Mouse (Mus musculus): ENCODE data around the gene Slc16a3. TPM values are rescaled to one million over a fixed set of nuclear protein-coding genes. Genes with fewer than 3 reads are reported as not detected.

Gene Slc16a3
- polyA plus RNA-seq, 1 experiment from 2014 or later: 11.7 TPM

- 93% methylated on average over 13 of the region's 13 CpGs for WGBS
- Histone ChIP-seq H3K9me3 (no peaks in the 10 kb centered on the region), H3K27me3 (no peaks in the 10 kb centered on the region), H3K4me1 (replicated peaks) (peaks cover 12% of the 10 kb centered on the region), H3K4me2 (no peak overlapping the region), H3K27ac (no peak overlapping the region), H3K36me3 (peaks cover 84% of the 10 kb centered on the region), H3K4me3 (no peak overlapping the region), H3K9ac (no peak overlapping the region)
- no peak for ATAC-seq (ENCODE audit: low FRiP score)
Observed at GRCm38 (mm10) chr11:120962050-120962771, 13.9 kb downstream of the Slc16a3 start.

DNA sequence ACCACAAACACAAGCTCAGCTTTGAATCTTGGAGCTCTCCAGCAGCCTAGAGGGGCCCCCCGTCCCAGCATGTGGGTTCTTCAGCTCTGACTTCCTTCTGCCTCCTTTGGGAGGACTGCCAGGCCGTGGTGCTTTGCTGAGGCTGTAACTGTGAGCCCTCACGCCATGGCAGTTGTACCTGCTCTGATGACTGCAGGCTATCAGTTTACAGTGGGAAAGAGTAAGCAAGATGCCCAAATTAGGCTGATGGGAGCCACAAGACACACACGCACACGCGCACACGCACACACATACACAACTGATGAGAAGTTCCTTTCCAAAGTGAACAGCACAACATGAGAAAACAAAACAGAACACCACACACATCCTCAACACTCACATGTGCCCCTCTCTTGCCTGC is 14.6 kb downstream of the Slc16a3 start:
- Histone ChIP-seq H3K9ac (no peak overlapping the region), H3K27me3 (no peaks in the 10 kb centered on the region), H3K4me3 (no peak overlapping the region), H3K4me2 (no peak overlapping the region), H3K9me3 (no peaks in the 10 kb centered on the region), H3K27ac (no peak overlapping the region), H3K36me3 (peaks cover 84% of the 10 kb centered on the region), H3K4me1 (replicated peaks) (peaks cover 12% of the 10 kb centered on the region)
- 92% methylated on average over 7 of the region's 7 CpGs for WGBS
- no peak for ATAC-seq (ENCODE audit: low FRiP score)

- H3K4me1 ChIP-seq (replicated peaks): peaks cover 12% of the 10 kb centered on the region
- H3K4me2 ChIP-seq: no peak overlapping the region
- H3K9ac ChIP-seq: no peak overlapping the region
- H3K27ac ChIP-seq: no peak overlapping the region; the same call in 1 of the 2 replicates
- H3K9me3 ChIP-seq: no peaks in the 10 kb centered on the region
- WGBS: 77% methylated on average over 10 of the region's 10 CpGs
- no peaks in the 10 kb centered on the region for H3K27me3 ChIP-seq
- H3K36me3 ChIP-seq: peaks cover 91% of the 10 kb centered on the region
- no peak overlapping the region for H3K4me3 ChIP-seq
- ATAC-seq (ENCODE audit: low FRiP score): no peak
Observed at GRCm38 (mm10) chr11:120964195-120965157, 16.2 kb downstream of the Slc16a3 start.

DNA sequence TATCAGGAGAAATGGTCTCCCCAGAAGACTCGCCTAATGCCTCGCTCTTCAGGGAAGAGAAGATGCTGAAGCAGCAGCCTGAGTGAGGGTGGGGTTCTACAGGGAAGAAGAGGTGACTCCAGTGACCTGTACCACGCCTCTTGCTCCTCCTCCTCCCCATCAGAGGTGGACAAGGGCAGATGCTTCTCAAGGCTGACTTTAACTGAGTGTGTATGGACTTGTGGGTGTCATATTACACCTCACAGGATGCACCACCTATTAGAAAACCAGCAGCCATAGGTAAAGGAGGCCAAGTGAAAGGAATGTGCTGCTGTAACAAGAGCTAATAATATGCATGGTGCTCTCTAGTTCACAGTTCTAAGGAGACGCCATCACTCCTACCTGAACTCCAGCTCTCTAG is 17.3 kb downstream of the Slc16a3 start:
- no peak overlapping the region for H3K4me3 ChIP-seq
- no peak overlapping the region for H3K27ac ChIP-seq
- no peaks in the 10 kb centered on the region for H3K9me3 ChIP-seq
- H3K27me3 ChIP-seq: no peaks in the 10 kb centered on the region
- ATAC-seq (ENCODE audit: low FRiP score): no peak
- WGBS: 92% methylated on average over 4 of the region's 4 CpGs
- H3K4me2 ChIP-seq: no peak overlapping the region
- no peak overlapping the region for H3K9ac ChIP-seq
- peaks cover 12% of the 10 kb centered on the region for H3K4me1 ChIP-seq (replicated peaks)
- peaks cover 98% of the 10 kb centered on the region for H3K36me3 ChIP-seq

DNA sequence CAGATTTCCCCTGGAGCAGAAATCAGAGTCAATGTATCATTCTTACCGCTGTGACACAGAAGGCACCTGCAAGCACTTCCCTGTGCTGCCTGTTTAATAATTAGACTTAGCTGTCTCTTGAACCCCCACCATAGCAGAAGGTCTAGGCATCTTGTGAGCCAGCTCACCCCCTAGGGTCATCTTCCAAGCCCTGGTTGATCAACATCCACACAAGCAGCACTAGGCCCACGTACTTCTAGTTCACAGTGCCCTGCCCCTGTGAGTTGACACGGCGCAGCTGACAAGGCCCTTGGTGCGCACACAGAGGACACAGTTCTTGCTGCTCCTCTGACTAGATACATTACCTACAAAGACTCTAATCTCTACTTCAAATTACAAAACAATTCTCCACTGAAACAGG is 21.5 kb downstream of the Slc16a3 start:
- no peak overlapping the region for H3K9ac ChIP-seq
- H3K9me3 ChIP-seq: no peaks in the 10 kb centered on the region
- H3K4me3 ChIP-seq: no peak overlapping the region
- H3K4me1 ChIP-seq (replicated peaks): peaks cover 8% of the 10 kb centered on the region
- 97% methylated on average over 5 of the region's 5 CpGs for WGBS
- ATAC-seq (ENCODE audit: low FRiP score): no peak
- peaks cover 99% of the 10 kb centered on the region for H3K36me3 ChIP-seq
- no peaks in the 10 kb centered on the region for H3K27me3 ChIP-seq
- H3K4me2 ChIP-seq: no peak overlapping the region
- H3K27ac ChIP-seq: no peak overlapping the region

DNA sequence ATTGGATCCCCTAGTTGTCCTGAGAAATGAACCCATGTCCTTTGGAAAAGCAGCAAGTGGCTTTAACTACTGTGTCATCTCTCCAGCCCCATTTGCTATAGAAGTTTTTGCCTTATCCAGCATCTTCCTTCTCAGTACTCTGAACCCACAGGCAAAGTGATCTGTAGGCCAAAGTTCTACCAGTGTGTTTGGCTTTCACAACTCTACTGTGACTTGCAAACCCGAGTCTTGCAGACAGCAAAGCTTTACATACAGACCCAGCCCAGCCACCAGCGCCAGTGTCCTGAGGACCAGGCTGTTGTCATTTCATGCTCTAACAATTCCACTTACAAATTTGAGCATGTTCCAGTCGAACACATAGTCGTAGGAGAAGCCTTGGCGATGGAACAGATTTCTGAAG is 23.0 kb downstream of the Slc16a3 start:
- Histone ChIP-seq H3K9ac (no peak overlapping the region), H3K9me3 (no peaks in the 10 kb centered on the region), H3K27ac (no peak overlapping the region), H3K4me2 (no peak overlapping the region), H3K36me3 (peaks cover 97% of the 10 kb centered on the region), H3K4me3 (no peak overlapping the region), H3K4me1 (replicated peaks) (no peaks in the 10 kb centered on the region), H3K27me3 (no peaks in the 10 kb centered on the region)
- ATAC-seq (ENCODE audit: low FRiP score): no peak
- 95% methylated on average over 5 of the region's 5 CpGs for WGBS

GRCm38 (mm10) chr11:120973318-120973717 is 25.0 kb downstream of the Slc16a3 start:
- ATAC-seq (ENCODE audit: low FRiP score): no peak
- H3K36me3 ChIP-seq: peaks cover 95% of the 10 kb centered on the region
- H3K27me3 ChIP-seq: no peaks in the 10 kb centered on the region
- WGBS: 81% methylated on average over 6 of the region's 6 CpGs
- H3K4me1 ChIP-seq (replicated peaks): no peaks in the 10 kb centered on the region
- H3K27ac ChIP-seq: no peak overlapping the region
- no peak overlapping the region for H3K4me3 ChIP-seq
- no peak overlapping the region for H3K9ac ChIP-seq
- H3K9me3 ChIP-seq: no peaks in the 10 kb centered on the region
- H3K4me2 ChIP-seq: no peak overlapping the region

GRCm38 (mm10) chr11:120979711-120980426 is 31.6 kb downstream of the Slc16a3 start:
- H3K4me1 ChIP-seq (replicated peaks): peaks cover 3% of the 10 kb centered on the region; the same call in 1 of the 2 replicates
- 92% methylated on average over 8 of the region's 8 CpGs for WGBS
- H3K4me3 ChIP-seq: no peak overlapping the region
- ATAC-seq (ENCODE audit: low FRiP score): no peak
- H3K9ac ChIP-seq: no peak overlapping the region
- H3K27me3 ChIP-seq: no peaks in the 10 kb centered on the region
- H3K27ac ChIP-seq: no peak overlapping the region
- H3K36me3 ChIP-seq: peaks cover 87% of the 10 kb centered on the region
- no peaks in the 10 kb centered on the region for H3K9me3 ChIP-seq
- no peak overlapping the region for H3K4me2 ChIP-seq

DNA sequence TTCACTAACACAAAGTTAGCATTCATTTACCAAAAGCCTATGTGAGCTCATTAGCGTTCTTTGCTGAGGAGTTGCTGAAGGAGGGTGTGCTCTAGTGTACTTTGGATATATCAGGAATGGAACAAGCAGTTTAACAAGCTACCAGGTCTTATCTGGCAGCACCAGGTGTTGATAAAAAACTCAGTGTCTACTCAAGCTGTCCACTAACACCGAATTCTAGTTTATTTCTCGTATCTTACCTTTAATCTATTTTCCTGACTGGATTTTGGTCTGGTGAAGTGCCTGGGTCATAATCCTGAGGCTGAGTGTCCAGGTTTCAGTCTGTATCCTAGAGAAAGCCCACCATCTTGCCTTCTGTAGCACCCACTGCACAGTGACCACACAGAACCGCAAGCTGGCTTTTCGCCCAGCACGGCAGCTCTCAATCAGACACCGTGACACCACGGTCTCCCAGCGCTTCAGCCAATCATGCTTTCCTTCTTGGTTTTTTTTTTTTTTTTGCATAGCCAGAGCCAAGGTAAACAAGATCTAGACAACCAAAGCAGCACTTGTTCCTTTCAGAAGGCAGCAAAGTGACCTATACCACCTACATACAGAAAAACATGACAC is 32.3 kb downstream of the Slc16a3 start:
- Histone ChIP-seq H3K36me3 (peaks cover 87% of the 10 kb centered on the region), H3K27me3 (no peaks in the 10 kb centered on the region), H3K4me2 (no peak overlapping the region), H3K27ac (no peak overlapping the region), H3K4me1 (replicated peaks) (peaks cover 6% of the 10 kb centered on the region), H3K9ac (no peak overlapping the region), H3K4me3 (no peak overlapping the region), H3K9me3 (no peaks in the 10 kb centered on the region)
- 89% methylated on average over 9 of the region's 9 CpGs for WGBS
- no peak for ATAC-seq (ENCODE audit: low FRiP score)

DNA sequence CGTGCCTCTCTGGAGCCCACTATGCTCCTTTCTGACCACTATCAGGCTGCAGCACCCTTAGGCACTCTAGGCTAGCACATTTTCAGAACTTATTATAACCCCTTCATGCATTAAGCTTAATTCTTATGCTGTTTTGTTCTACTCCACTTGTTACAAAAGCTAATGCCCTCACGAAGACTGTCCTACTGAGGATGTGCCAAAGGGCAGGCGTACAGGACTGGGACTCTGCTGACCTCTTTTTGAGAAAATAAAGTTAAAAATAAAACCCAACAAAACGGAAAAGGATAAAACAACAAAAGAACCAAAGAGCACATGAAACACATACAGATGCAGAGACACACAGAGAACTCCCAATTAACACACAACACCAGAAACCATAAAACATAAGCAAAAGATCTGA is 33.4 kb downstream of the Slc16a3 start:
- peaks cover 87% of the 10 kb centered on the region for H3K36me3 ChIP-seq

GRCm38 (mm10) chr11:120982459-120982858 is 34.2 kb downstream of the Slc16a3 start:
- no peak for ATAC-seq (ENCODE audit: low FRiP score)
- peaks cover 80% of the 10 kb centered on the region for H3K36me3 ChIP-seq
- no peak overlapping the region for H3K4me3 ChIP-seq
- no peak overlapping the region for H3K27ac ChIP-seq
- no peaks in the 10 kb centered on the region for H3K27me3 ChIP-seq
- H3K4me1 ChIP-seq (replicated peaks): peaks cover 15% of the 10 kb centered on the region
- no peak overlapping the region for H3K4me2 ChIP-seq
- no peak overlapping the region for H3K9ac ChIP-seq
- no peaks in the 10 kb centered on the region for H3K9me3 ChIP-seq

More for the DNA sequence above, 33.4 kb downstream of the Slc16a3 start:
- no peak overlapping the region for H3K4me2 ChIP-seq
- H3K9me3 ChIP-seq: no peaks in the 10 kb centered on the region
- ATAC-seq (ENCODE audit: low FRiP score): no peak
- H3K27me3 ChIP-seq: no peaks in the 10 kb centered on the region
- no peak overlapping the region for H3K4me3 ChIP-seq
- no peak overlapping the region for H3K9ac ChIP-seq
- H3K4me1 ChIP-seq (replicated peaks): peaks cover 7% of the 10 kb centered on the region
- 90% methylated on average over 4 of the region's 4 CpGs for WGBS
- no peak overlapping the region for H3K27ac ChIP-seq

All from hindbrain, embryonic 13.5 days (tissue).